28 mouse cellular contexts compared by ENCODE assay signal in genomic region chr3:156765015-156765414, GRCm38 (mm10).
DNase-seq lines count a peak whose midpoint lies in the region; ATAC-seq and TF ChIP-seq lines count a peak whose summit lies in the region.
"Had no signal": no experiment of that assay in that cellular context is flagged by ENCODE, and none has a peak within 500 bp of the region (broad histone marks: within the 10 kb centered on the region; RNA-seq: fewer than 3 reads in every experiment).

No protein-coding gene starts in this region.

- H3K9ac ChIP-seq in embryonic facial prominence, embryonic 11.5 days (replicated peaks; ENCODE audit: low read length): no peak overlapping the region
- H3K9ac ChIP-seq in hindbrain, embryonic 12.5 days: no peak overlapping the region
- H3K9ac ChIP-seq in hindbrain, postnatal 0 days (replicated peaks; ENCODE audit: low read length): no peak overlapping the region
- H3K9ac ChIP-seq: embryonic facial prominence, embryonic 13.5 days; embryonic facial prominence, embryonic 15.5 days; forebrain, embryonic 12.5 days had no signal

- no peaks in the 10 kb centered on the region for H3K27me3 ChIP-seq in embryonic facial prominence, embryonic 11.5 days (ENCODE audit: control insufficient read depth, insufficient read depth, low read length)
- H3K27me3 ChIP-seq in embryonic facial prominence, embryonic 10.5 days (replicated peaks; ENCODE audit: low read depth, poor library complexity, severe bottlenecking): no peaks in the 10 kb centered on the region
- H3K27me3 ChIP-seq in hindbrain, embryonic 12.5 days: no peaks in the 10 kb centered on the region
- no peaks in the 10 kb centered on the region for H3K27me3 ChIP-seq in hindbrain, postnatal 0 days (ENCODE audit: insufficient read depth, low read length)
- H3K27me3 ChIP-seq: CH12.LX; embryonic facial prominence, embryonic 13.5 days; embryonic facial prominence, embryonic 15.5 days; forebrain, embryonic 12.5 days; Patski had no signal

- no peak overlapping the region for H3K27ac ChIP-seq in embryonic facial prominence, embryonic 11.5 days (replicated peaks; ENCODE audit: low read depth, low read length)
- H3K27ac ChIP-seq in embryonic facial prominence, embryonic 10.5 days (replicated peaks): no peak overlapping the region
- H3K27ac ChIP-seq in hindbrain, embryonic 12.5 days: no peak overlapping the region
- H3K27ac ChIP-seq in hindbrain, postnatal 0 days: no peak overlapping the region
- H3K27ac ChIP-seq: embryonic facial prominence, embryonic 13.5 days; embryonic facial prominence, embryonic 15.5 days; forebrain, embryonic 10.5 days; forebrain, embryonic 12.5 days had no signal

- H3K36me3 ChIP-seq in embryonic facial prominence, embryonic 11.5 days (replicated peaks; ENCODE audit: control insufficient read depth, insufficient read depth, low read depth, low read length): no peaks in the 10 kb centered on the region
- no peaks in the 10 kb centered on the region for H3K36me3 ChIP-seq in embryonic facial prominence, embryonic 10.5 days (replicated peaks)
- H3K36me3 ChIP-seq in hindbrain, embryonic 12.5 days: no peaks in the 10 kb centered on the region
- no peaks in the 10 kb centered on the region for H3K36me3 ChIP-seq in hindbrain, postnatal 0 days (ENCODE audit: insufficient read depth, low read length)
- H3K36me3 ChIP-seq: embryonic facial prominence, embryonic 13.5 days; embryonic facial prominence, embryonic 15.5 days; forebrain, embryonic 10.5 days; forebrain, embryonic 12.5 days; G1E had no signal

- H3K4me1 ChIP-seq in embryonic facial prominence, embryonic 11.5 days (ENCODE audit: control insufficient read depth, insufficient read depth, low read length): no peaks in the 10 kb centered on the region
- no peaks in the 10 kb centered on the region for H3K4me1 ChIP-seq in embryonic facial prominence, embryonic 10.5 days
- 0 out of 2 replicates have a peak, but pooled peaks cover 4% of the 10 kb centered on the region for H3K4me1 ChIP-seq in hindbrain, embryonic 12.5 days
- no peaks in the 10 kb centered on the region for H3K4me1 ChIP-seq in hindbrain, postnatal 0 days (ENCODE audit: insufficient read depth, low read length)
- H3K4me1 ChIP-seq: embryonic facial prominence, embryonic 13.5 days; embryonic facial prominence, embryonic 15.5 days; forebrain, embryonic 10.5 days; forebrain, embryonic 12.5 days had no signal

- H3K4me2 ChIP-seq in embryonic facial prominence, embryonic 11.5 days (ENCODE audit: low read depth, low read length): no peak overlapping the region
- no peak overlapping the region for H3K4me2 ChIP-seq in hindbrain, embryonic 12.5 days (replicated peaks)
- no peak overlapping the region for H3K4me2 ChIP-seq in hindbrain, postnatal 0 days (ENCODE audit: low read depth, low read length)
- H3K4me2 ChIP-seq: embryonic facial prominence, embryonic 13.5 days; embryonic facial prominence, embryonic 15.5 days; forebrain, embryonic 12.5 days had no signal

- TF ChIP-seq POLR2A in brain, embryonic 14.5 days (IDR thresholded peaks at IDR 0.05; ENCODE audit: borderline replicate concordance, extremely low read depth, insufficient read depth, insufficient read length, poor library complexity, severe bottlenecking): no peak

- no peaks in the 10 kb centered on the region for H3K9me3 ChIP-seq in embryonic facial prominence, embryonic 11.5 days (replicated peaks; ENCODE audit: control insufficient read depth, low read length)
- no peaks in the 10 kb centered on the region for H3K9me3 ChIP-seq in embryonic facial prominence, embryonic 10.5 days
- no peaks in the 10 kb centered on the region for H3K9me3 ChIP-seq in hindbrain, embryonic 12.5 days (replicated peaks)
- no peaks in the 10 kb centered on the region for H3K9me3 ChIP-seq in hindbrain, postnatal 0 days (ENCODE audit: low read length)
- H3K9me3 ChIP-seq: embryonic facial prominence, embryonic 13.5 days; embryonic facial prominence, embryonic 15.5 days; forebrain, embryonic 10.5 days; forebrain, embryonic 12.5 days had no signal

- H3K4me3 ChIP-seq in embryonic facial prominence, embryonic 11.5 days (ENCODE audit: low read depth, low read length): no peak overlapping the region
- no peak overlapping the region for H3K4me3 ChIP-seq in embryonic facial prominence, embryonic 10.5 days
- H3K4me3 ChIP-seq in hindbrain, embryonic 12.5 days: no peak overlapping the region
- H3K4me3 ChIP-seq in hindbrain, postnatal 0 days (ENCODE audit: low read length): no peak overlapping the region
- H3K4me3 ChIP-seq: embryonic facial prominence, embryonic 13.5 days; embryonic facial prominence, embryonic 15.5 days; erythroblast, embryonic 14.5 days; forebrain, embryonic 10.5 days; forebrain, embryonic 12.5 days had no signal

- TF ChIP-seq CTCF in hindbrain, postnatal 0 days (IDR thresholded peaks at IDR 0.05; ENCODE audit: low read depth): no peak
- TF ChIP-seq CTCF in brain, embryonic 14.5 days (IDR thresholded peaks at IDR 0.05; ENCODE audit: borderline replicate concordance, extremely low read depth, insufficient read depth, insufficient read length): no peak

- peak; percentile 11 for DNase-seq in embryonic facial prominence, embryonic 11.5 days (ENCODE audit: low spot score)
- no peak for DNase-seq in embryonic facial prominence, embryonic 10.5 days (ENCODE audit: low spot score)
- DNase-seq in hindbrain, postnatal 0 days (ENCODE audit: low spot score): no peak
- peak; percentile 37 for DNase-seq in brain, embryonic 14.5 days (ENCODE audit: low read depth)
- DNase-seq: adrenal gland, adult 8-10 months; adrenal gland, postnatal 14 days; adrenal gland, postnatal 36 days; B cell, adult 2 months; cerebellum, adult 11 months; cerebellum, adult 18-20 months; cerebellum, adult 8-10 months; cerebellum, adult 9-11 months; cerebellum, postnatal 14 days; cerebellum, postnatal 36 days; embryo, embryonic 11 days had no signal

- 62% methylated on average over 3 of the region's 3 CpGs for WGBS in embryonic facial prominence, embryonic 11.5 days
- WGBS in embryonic facial prominence, embryonic 10.5 days: 75% methylated on average over 3 of the region's 3 CpGs
- WGBS in hindbrain, embryonic 12.5 days: 51% methylated on average over 3 of the region's 3 CpGs
- WGBS in hindbrain, postnatal 0 days: 59% methylated on average over 3 of the region's 3 CpGs

- ATAC-seq in embryonic facial prominence, embryonic 11.5 days (replicated peaks; ENCODE audit: insufficient number of reproducible peaks, low FRiP score, low TSS enrichment, low read depth): no peak
- ATAC-seq in hindbrain, embryonic 12.5 days (ENCODE audit: low FRiP score): peak; percentile 52
- no peak for ATAC-seq in hindbrain, postnatal 0 days
- ATAC-seq: activated CD4-positive, CD25-positive, alpha-beta regulatory T cell, adult 4 months; CD4-positive, CD25-positive, alpha-beta regulatory T cell, adult 4 months; forebrain, embryonic 14.5 days; forebrain, embryonic 16.5 days; Patski had no signal

Comparison
In these comparisons a context has a peak if more than half of its experiments do, and no peak if none do; other contexts are left out.
1. DNase-seq: peak in embryonic facial prominence, embryonic 11.5 days (single experiment) and brain, embryonic 14.5 days (single experiment); none in embryonic facial prominence, embryonic 10.5 days (single experiment) and hindbrain, postnatal 0 days (single experiment).